Mouse (Mus musculus): ENCODE results near the gene Rapgef3. TPM values are rescaled to one million over a fixed set of nuclear protein-coding genes. Genes with fewer than 3 reads are reported as not detected.

Gene Rapgef3
- polyA plus RNA-seq, 1 experiment from 2014 or later = 7.8 TPM

- WGBS = 80% methylated on average over 7 of the region's 7 CpGs
- H3K9me3 ChIP-seq = no peaks in the 10 kb centered on the region
- H3K4me1 ChIP-seq (replicated peaks) = 0 out of 2 replicates have a peak, but pooled peaks cover under 1% of the 10 kb centered on the region
- H3K27me3 ChIP-seq (replicated peaks) = no peaks in the 10 kb centered on the region
- H3K27ac ChIP-seq = no peak overlapping the region
- no peak overlapping the region for H3K9ac ChIP-seq
- ATAC-seq = no peak
- no peaks in the 10 kb centered on the region for H3K36me3 ChIP-seq
- H3K4me3 ChIP-seq (replicated peaks) = no peak overlapping the region
- no peak overlapping the region for H3K4me2 ChIP-seq (replicated peaks)
These were observed 28.8 kb downstream of the Rapgef3 start for GRCm38 (mm10) chr15:97738923-97739322.

DNA sequence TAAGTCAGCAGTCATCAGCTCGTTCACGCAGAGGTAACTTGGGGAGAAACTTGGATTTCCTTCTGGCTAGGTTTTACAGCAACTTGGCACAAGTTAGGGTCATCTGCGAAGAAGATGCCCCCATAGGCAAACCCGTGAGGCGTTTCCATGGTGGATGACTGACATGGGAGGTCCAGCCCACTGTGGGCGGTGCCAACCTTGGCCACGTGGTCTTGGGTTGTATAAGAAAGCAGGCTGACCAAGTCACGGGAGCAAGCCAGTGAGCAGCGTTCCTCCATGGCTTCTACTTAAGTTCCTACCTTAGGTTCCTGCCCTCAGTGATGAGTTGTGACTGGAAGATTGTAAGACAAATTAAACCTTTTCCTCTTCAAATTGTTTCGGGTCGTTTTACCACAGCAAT is 35.8 kb downstream of the Rapgef3 start:
- Histone ChIP-seq H3K36me3 (no peaks in the 10 kb centered on the region), H3K9me3 (no peaks in the 10 kb centered on the region), H3K9ac (no peak overlapping the region), H3K27me3 (replicated peaks) (no peaks in the 10 kb centered on the region), H3K4me1 (replicated peaks) (0 out of 2 replicates have a peak, but pooled peaks cover 3% of the 10 kb centered on the region), H3K4me3 (replicated peaks) (no peak overlapping the region), H3K4me2 (replicated peaks) (no peak overlapping the region), H3K27ac (no peak overlapping the region)
- 90% methylated on average over 11 of the region's 11 CpGs for whole genome bisulfite sequencing
- ATAC-seq = no peak

- 83% methylated on average over 8 of the region's 8 CpGs for WGBS
- ATAC-seq = no peak
- Histone ChIP-seq H3K27ac (no peak within 1 kb of the TSS), H3K9me3 (no peaks in the 10 kb centered on the region), H3K9ac (no peak within 1 kb of the TSS), H3K4me1 (replicated peaks) (0 out of 2 replicates have a peak, but pooled peaks cover 3% of the 10 kb centered on the region), H3K27me3 (replicated peaks) (no peaks in the 10 kb centered on the region), H3K36me3 (no peaks in the 10 kb centered on the region), H3K4me3 (replicated peaks) (no peak within 1 kb of the TSS), H3K4me2 (replicated peaks) (no peak within 1 kb of the TSS)
These were observed 36.7 kb downstream of the Rapgef3 start, which contains the start of gene Endou for GRCm38 (mm10) chr15:97731111-97731510. TSS of gene Endou (minus strand) at chr15:97731339.

GRCm38 (mm10) chr15:97730365-97730764 is 37.4 kb downstream of the Rapgef3 start:
- 0 out of 2 replicates have a peak, but pooled peaks cover 3% of the 10 kb centered on the region for H3K4me1 ChIP-seq (replicated peaks)
- no peak for ATAC-seq
- no peak overlapping the region for H3K9ac ChIP-seq
- no peak overlapping the region for H3K27ac ChIP-seq
- no peak overlapping the region for H3K4me3 ChIP-seq (replicated peaks)
- 58% methylated on average over 6 of the region's 6 CpGs for WGBS
- H3K4me2 ChIP-seq (replicated peaks) = no peak overlapping the region
- no peaks in the 10 kb centered on the region for H3K9me3 ChIP-seq
- no peaks in the 10 kb centered on the region for H3K27me3 ChIP-seq (replicated peaks)
- H3K36me3 ChIP-seq = no peaks in the 10 kb centered on the region

DNA sequence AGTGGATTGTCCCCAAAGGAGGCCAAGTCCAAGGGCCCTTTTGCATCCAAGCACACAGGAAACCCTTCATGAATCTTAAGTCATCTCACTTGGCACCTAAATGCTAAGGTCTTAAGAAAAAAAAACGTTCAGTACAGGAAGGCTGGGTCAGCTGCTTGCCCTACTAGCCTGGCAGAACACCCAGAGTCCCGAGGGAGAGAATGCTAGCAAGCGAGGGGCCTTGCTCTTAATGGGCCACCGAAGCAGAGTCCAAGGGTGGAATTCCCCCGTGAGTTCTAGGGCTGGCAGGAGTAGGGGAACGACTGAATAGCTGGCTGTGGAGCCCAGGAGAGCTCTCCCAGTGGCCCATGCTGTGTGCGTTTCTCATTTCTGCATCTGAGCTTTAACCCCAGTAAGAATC is 39.0 kb downstream of the Rapgef3 start:
- 0 out of 2 replicates have a peak, but pooled peaks cover 3% of the 10 kb centered on the region for H3K4me1 ChIP-seq (replicated peaks)
- H3K4me3 ChIP-seq (replicated peaks) = no peak overlapping the region
- no peak overlapping the region for H3K9ac ChIP-seq
- H3K27ac ChIP-seq = no peak overlapping the region
- H3K4me2 ChIP-seq (replicated peaks) = no peak overlapping the region
- 54% methylated on average over 7 of the region's 7 CpGs for WGBS
- H3K27me3 ChIP-seq (replicated peaks) = no peaks in the 10 kb centered on the region
- H3K36me3 ChIP-seq = no peaks in the 10 kb centered on the region
- no peaks in the 10 kb centered on the region for H3K9me3 ChIP-seq
- no peak for ATAC-seq

DNA sequence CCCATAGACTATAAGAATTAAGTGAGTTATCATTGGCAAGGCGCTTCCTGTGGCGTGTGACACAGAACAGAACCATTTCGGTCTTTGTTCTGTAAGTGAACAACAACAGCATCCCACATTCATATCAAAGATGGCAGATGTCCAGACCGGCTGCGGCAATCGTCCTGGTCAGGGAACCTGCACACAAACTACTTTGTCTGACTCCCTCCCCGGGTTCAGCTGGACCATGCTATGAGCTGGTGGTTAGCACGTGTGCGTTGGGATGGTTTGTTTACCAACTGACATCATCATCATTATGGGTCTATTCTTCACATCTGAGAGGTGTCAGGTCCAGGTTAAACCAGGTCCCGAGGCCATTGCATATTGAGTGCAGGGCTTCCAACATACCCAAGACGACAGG is 39.4 kb downstream of the Rapgef3 start:
- no peak overlapping the region for H3K4me3 ChIP-seq (replicated peaks)
- H3K4me2 ChIP-seq (replicated peaks) = no peak overlapping the region
- no peak overlapping the region for H3K27ac ChIP-seq
- H3K36me3 ChIP-seq = no peaks in the 10 kb centered on the region
- no peaks in the 10 kb centered on the region for H3K9me3 ChIP-seq
- 72% methylated on average over 11 of the region's 11 CpGs for WGBS
- 0 out of 2 replicates have a peak, but pooled peaks cover 3% of the 10 kb centered on the region for H3K4me1 ChIP-seq (replicated peaks)
- no peak for ATAC-seq
- H3K27me3 ChIP-seq (replicated peaks) = no peaks in the 10 kb centered on the region
- H3K9ac ChIP-seq = no peak overlapping the region

DNA sequence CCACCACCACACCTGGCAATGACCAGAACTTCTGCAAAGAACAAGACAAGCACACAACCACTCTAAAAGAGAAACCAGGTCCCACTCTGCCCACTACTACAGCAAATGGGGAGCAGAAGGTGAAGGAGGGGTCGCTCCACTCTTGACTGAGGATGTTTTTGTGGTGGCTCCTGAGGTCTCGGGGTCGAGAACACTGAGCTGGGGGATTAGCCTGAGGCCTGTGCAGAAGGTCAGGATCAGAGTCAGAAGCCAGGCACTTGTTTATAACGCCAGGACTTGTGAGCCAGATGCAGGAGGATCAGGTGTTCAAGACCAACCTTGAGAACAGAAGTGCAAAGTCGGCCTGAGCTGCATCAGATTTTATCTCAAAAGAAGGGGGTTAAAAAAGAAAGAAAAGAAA is 40.3 kb downstream of the Rapgef3 start:
- no peaks in the 10 kb centered on the region for H3K9me3 ChIP-seq
- ATAC-seq = no peak
- H3K4me1 ChIP-seq (replicated peaks) = 0 out of 2 replicates have a peak, but pooled peaks cover 3% of the 10 kb centered on the region
- no peak overlapping the region for H3K9ac ChIP-seq
- WGBS = 67% methylated on average over 5 of the region's 5 CpGs
- no peak overlapping the region for H3K27ac ChIP-seq
- no peaks in the 10 kb centered on the region for H3K27me3 ChIP-seq (replicated peaks)
- no peak overlapping the region for H3K4me2 ChIP-seq (replicated peaks)
- H3K36me3 ChIP-seq = no peaks in the 10 kb centered on the region
- no peak overlapping the region for H3K4me3 ChIP-seq (replicated peaks)

- Histone ChIP-seq H3K36me3 (no peaks in the 10 kb centered on the region), H3K27me3 (replicated peaks) (no peaks in the 10 kb centered on the region), H3K27ac (no peak overlapping the region), H3K9ac (no peak overlapping the region), H3K4me1 (replicated peaks) (0 out of 2 replicates have a peak, but pooled peaks cover 3% of the 10 kb centered on the region), H3K9me3 (no peaks in the 10 kb centered on the region), H3K4me3 (replicated peaks) (no peak overlapping the region), H3K4me2 (replicated peaks) (no peak overlapping the region)
- 72% methylated on average over 8 of the region's 8 CpGs for WGBS
- no peak for ATAC-seq
These were observed 40.7 kb downstream of the Rapgef3 start for GRCm38 (mm10) chr15:97727048-97727447.

- H3K4me1 ChIP-seq (replicated peaks) = 0 out of 2 replicates have a peak, but pooled peaks cover 3% of the 10 kb centered on the region
- no peaks in the 10 kb centered on the region for H3K36me3 ChIP-seq
- no peak for ATAC-seq
- H3K27ac ChIP-seq = no peak overlapping the region
- H3K4me2 ChIP-seq (replicated peaks) = no peak overlapping the region
- no peaks in the 10 kb centered on the region for H3K9me3 ChIP-seq
- H3K4me3 ChIP-seq (replicated peaks) = no peak overlapping the region
- WGBS = 80% methylated on average over 13 of the region's 13 CpGs
- H3K9ac ChIP-seq = no peak overlapping the region
- H3K27me3 ChIP-seq (replicated peaks) = no peaks in the 10 kb centered on the region
These were observed 41.5 kb downstream of the Rapgef3 start for GRCm38 (mm10) chr15:97726310-97726709.

DNA sequence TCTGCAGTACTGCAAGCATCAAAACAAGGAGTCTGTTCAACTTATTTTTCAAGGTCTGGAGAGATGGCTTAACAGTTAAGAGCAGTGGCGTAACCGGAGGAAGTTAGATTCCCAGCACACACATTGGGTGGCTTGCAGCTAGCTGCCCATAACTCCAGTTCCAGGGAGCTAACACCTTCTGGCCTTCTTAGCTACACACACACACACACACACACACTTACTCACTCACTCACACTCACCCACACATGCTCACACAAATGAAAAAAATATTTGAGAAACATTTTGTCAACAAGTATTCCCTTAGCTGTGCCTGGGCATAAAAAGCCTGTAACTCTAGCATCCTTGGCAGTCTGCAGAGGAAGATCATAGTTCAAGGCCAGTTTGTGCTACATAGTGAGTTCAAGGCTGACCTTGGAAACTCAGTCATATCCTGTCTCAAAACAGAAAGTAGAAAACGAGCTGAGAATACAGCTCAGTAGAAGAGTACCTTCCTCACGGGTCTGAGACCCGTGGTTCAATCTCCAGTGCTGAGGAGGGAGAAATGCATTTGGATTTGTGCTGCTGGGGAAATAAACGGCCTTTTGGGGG is 42.5 kb downstream of the Rapgef3 start:
- Histone ChIP-seq H3K4me3 (replicated peaks) (no peak overlapping the region), H3K9ac (no peak overlapping the region), H3K4me1 (replicated peaks) (0 out of 2 replicates have a peak, but pooled peaks cover 2% of the 10 kb centered on the region), H3K27ac (no peak overlapping the region), H3K36me3 (no peaks in the 10 kb centered on the region), H3K9me3 (no peaks in the 10 kb centered on the region), H3K4me2 (replicated peaks) (no peak overlapping the region), H3K27me3 (replicated peaks) (no peaks in the 10 kb centered on the region)
- 71% methylated on average over 6 of the region's 6 CpGs for WGBS
- no peak for ATAC-seq

DNA sequence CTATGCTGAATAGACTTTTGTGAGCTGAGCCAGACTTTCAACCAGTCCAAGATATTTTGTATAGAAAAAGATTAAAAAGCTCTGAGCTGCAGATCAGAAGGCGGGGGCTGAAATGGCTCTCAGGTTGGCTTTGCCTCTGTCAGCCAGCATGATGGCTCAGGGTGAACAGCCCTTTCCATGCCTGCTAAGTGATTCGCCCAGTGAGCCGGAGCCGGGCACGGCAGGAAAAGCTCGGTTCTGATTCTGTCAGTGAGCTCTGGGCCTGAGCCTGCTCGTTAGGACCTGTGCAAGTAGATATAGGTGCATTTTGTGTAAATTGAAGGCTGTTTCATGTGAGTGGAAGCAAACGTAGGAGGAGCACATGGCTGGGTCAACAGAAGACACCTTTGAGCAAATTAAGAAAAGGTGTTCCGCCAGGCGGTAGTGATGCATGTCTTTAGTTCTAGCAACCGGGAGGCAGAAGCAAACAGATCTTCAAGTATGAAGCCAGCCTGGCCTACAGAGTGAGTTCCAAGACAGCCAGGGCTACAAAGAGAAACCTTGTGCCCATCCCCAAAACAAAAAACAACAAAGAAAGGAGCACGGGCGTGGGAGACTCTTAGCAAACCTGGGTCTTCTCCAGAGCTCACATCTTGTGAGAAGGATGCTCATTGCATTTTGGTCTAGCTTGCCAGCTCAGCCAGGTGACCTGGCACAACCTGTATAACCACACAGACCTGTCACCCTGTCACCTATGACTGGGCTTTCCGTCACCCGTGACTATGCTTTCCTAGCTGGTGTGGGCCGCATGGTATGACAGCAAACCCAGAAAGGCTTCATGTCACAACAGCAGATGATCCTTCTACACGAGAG is 43.2 kb downstream of the Rapgef3 start:
- 83% methylated on average over 17 of the region's 17 CpGs for WGBS
- no peak overlapping the region for H3K9ac ChIP-seq
- no peak overlapping the region for H3K4me3 ChIP-seq (replicated peaks)
- H3K27ac ChIP-seq = no peak overlapping the region
- H3K4me2 ChIP-seq (replicated peaks) = no peak overlapping the region
- no peak for ATAC-seq
- H3K9me3 ChIP-seq = no peaks in the 10 kb centered on the region
- no peaks in the 10 kb centered on the region for H3K4me1 ChIP-seq (replicated peaks)
- no peaks in the 10 kb centered on the region for H3K36me3 ChIP-seq
- no peaks in the 10 kb centered on the region for H3K27me3 ChIP-seq (replicated peaks)

DNA sequence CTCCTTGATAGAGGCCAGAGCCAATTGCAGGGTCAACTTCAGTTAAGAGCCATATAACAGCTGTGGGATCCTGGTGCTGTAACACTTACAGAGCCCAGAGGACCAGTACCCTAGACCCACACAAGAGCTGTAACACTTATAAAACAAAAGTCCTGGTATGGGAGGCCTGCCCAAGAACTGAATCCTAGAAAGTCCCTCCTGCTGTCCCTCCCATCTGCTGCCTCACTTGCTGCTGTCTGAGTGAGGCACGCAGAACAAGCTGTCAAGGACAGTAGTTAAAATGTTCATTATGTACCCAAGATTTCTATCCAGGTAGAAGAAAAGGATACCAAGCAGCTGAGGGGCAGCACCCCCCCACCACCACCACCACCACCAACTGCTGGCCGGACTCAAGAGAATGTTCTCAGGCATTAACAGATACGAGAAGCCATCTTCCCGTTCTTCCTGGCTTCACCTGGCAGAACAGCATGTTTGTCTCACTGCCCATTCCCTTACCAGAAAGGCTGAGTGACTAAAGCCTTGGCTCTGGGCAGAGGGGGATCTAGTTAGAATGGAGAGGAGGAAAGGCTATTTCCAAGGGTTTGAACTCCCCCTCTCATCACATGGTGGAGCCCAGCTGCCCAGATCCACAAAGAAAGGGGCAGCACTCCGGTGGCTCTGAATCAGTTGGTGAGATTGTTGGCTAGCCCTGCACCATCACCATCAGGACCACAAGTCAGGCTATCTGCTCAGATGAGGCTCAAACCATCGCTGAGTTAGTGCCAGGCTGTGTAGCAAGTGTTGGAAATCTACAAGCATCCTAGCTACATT is 44.0 kb downstream of the Rapgef3 start:
- no peak for ATAC-seq
- Histone ChIP-seq H3K4me2 (replicated peaks) (no peak overlapping the region), H3K9ac (no peak overlapping the region), H3K27me3 (replicated peaks) (no peaks in the 10 kb centered on the region), H3K4me1 (replicated peaks) (no peaks in the 10 kb centered on the region), H3K9me3 (no peaks in the 10 kb centered on the region), H3K27ac (no peak overlapping the region), H3K36me3 (no peaks in the 10 kb centered on the region), H3K4me3 (replicated peaks) (no peak overlapping the region)
- 84% methylated on average over 6 of the region's 6 CpGs for WGBS
